Mouse (Mus musculus) small intestine, adult 2 months (tissue): ENCODE data around the gene Btg4. TPM values are rescaled to one million over a fixed set of nuclear protein-coding genes. Genes with fewer than 3 reads are reported as not detected.
"Not testable (repeated sequence)": the region's sequence is repeated elsewhere in the genome, so short reads cannot be mapped to it uniquely, and the experiment has no call there.

Experiments
- H3K27ac ChIP-seq: fragments of 200-500 bp; 2 replicates; pipeline ENCODE4 v1.5.1; 2012; ENCODE audit warnings: low read depth, low read length, control low read depth, inconsistent platforms; ENCODE audit not compliant: insufficient read depth
- H3K27me3 ChIP-seq: fragments of 200-500 bp; 2 replicates; pipeline ENCODE4 v1.6.1; 2012; ENCODE audit warnings: mild to moderate bottlenecking, moderate library complexity, low read length, inconsistent platforms; ENCODE audit not compliant: control insufficient read depth, insufficient read depth
- H3K36me3 ChIP-seq: fragments of 200-500 bp; 2 replicates; pipeline ENCODE4 v1.6.1; 2012; ENCODE audit warnings: mild to moderate bottlenecking, low read length, control low read depth, inconsistent platforms; ENCODE audit not compliant: control insufficient read depth, insufficient read depth
- H3K4me1 ChIP-seq: fragments of 200-500 bp; 2 replicates; pipeline ENCODE4 v1.6.1; 2012; ENCODE audit warnings: low read length, inconsistent platforms, mixed read lengths; ENCODE audit not compliant: control insufficient read depth, insufficient read depth, insufficient read length
- H3K4me3 ChIP-seq: fragments of 200-500 bp; 2 replicates; pipeline ENCODE4 v1.5.1; 2012; ENCODE audit warnings: low read depth, mild to moderate bottlenecking, control low read depth, inconsistent platforms, low read length, moderate library complexity
- CTCF ChIP-seq: fragments of 200-500 bp; IDR thresholded peaks from 2 replicates; pipeline ENCODE4 v1.5.1; 2012; ENCODE audit warnings: low read depth, mild to moderate bottlenecking, control low read depth, inconsistent platforms, low read length, moderate library complexity, mixed read lengths; ENCODE audit not compliant: insufficient replicate concordance, insufficient read length; ENCODE audit errors: extremely low read depth
- POLR2A ChIP-seq: fragments of 200-500 bp; IDR thresholded peaks from 2 replicates; pipeline ENCODE4 v1.6.1; 2012; ENCODE audit warnings: low read depth, mild to moderate bottlenecking, control low read depth, inconsistent platforms, low read length, moderate library complexity
- WGBS: fragments of 180-500 bp; shearing (Covaris S2); methylation state at CpG from one replicate; pipeline ENCODE4 v1.1.7; 2018; 5-methylcytosine and 5-hydroxymethylcytosine counted together
- polyA plus RNA-seq: library from polyadenylated mRNA; depleted of rRNA; stranded (reverse); fragments of >200 nt; gene quantifications from 2 replicates; pipeline ENCODE4 v1.2.3, GENCODE M21; 2012

The Btg4 gene
- polyA plus RNA-seq, 1 experiment = not detected

GRCm38 (mm10) chr9:51136985-51137384 lies 76.3 kb downstream of the Btg4 start:
- TF ChIP-seq CTCF (peak; percentile 40; the same call in 1 of the 2 replicates), POLR2A (no peak)
- Histone ChIP-seq H3K27ac (no peak overlapping the region), H3K36me3 (no peaks in the 10 kb centered on the region), H3K4me3 (no peak overlapping the region), H3K27me3 (no peaks in the 10 kb centered on the region), H3K4me1 (no peaks in the 10 kb centered on the region)
- 73% methylated on average over 3 of the region's 3 CpGs for WGBS

GRCm38 (mm10) chr9:51137432-51137831 lies 76.7 kb downstream of the Btg4 start:
- no peak for TF ChIP-seq POLR2A
- TF ChIP-seq CTCF = no peak
- Histone ChIP-seq H3K36me3 (no peaks in the 10 kb centered on the region), H3K4me1 (no peaks in the 10 kb centered on the region), H3K27ac (no peak overlapping the region), H3K27me3 (no peaks in the 10 kb centered on the region), H3K4me3 (no peak overlapping the region)
- WGBS = 66% methylated on average over 4 of the region's 4 CpGs

- no peaks in the 10 kb centered on the region for H3K4me1 ChIP-seq
- no peak for TF ChIP-seq CTCF
- no peak for TF ChIP-seq POLR2A
- no peak overlapping the region for H3K4me3 ChIP-seq
- no peak overlapping the region for H3K27ac ChIP-seq
- no peaks in the 10 kb centered on the region for H3K36me3 ChIP-seq
- H3K27me3 ChIP-seq = no peaks in the 10 kb centered on the region
- 91% methylated on average over 1 of the region's 1 CpGs for WGBS
Observed at GRCm38 (mm10) chr9:51137836-51138235, 77.1 kb downstream of the Btg4 start.

DNA sequence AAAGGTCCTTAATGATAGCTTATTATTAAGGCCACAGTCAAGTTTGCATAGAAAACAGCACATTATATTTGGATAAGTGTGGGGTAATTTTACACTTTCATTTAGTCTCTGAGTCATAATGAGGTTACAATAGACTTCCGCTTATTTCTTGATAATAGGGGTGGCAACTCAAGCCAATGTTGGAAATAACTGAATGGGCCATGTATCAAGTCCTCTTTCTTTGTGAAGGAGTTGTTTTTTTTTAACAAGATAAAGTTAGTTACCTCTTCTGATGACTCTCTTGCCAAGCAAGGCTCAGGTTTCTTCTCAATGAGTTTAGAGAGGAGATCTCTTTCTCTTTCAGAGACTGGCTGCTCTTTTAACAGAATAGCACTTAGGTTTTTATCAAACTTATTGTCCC lies 77.6 kb downstream of the Btg4 start:
- 80% methylated on average over 1 of the region's 1 CpGs for WGBS
- H3K27ac ChIP-seq = no peak overlapping the region
- no peaks in the 10 kb centered on the region for H3K4me1 ChIP-seq
- H3K36me3 ChIP-seq = no peaks in the 10 kb centered on the region
- H3K4me3 ChIP-seq = no peak overlapping the region
- H3K27me3 ChIP-seq = no peaks in the 10 kb centered on the region
- TF ChIP-seq CTCF (no peak), POLR2A (no peak)

DNA sequence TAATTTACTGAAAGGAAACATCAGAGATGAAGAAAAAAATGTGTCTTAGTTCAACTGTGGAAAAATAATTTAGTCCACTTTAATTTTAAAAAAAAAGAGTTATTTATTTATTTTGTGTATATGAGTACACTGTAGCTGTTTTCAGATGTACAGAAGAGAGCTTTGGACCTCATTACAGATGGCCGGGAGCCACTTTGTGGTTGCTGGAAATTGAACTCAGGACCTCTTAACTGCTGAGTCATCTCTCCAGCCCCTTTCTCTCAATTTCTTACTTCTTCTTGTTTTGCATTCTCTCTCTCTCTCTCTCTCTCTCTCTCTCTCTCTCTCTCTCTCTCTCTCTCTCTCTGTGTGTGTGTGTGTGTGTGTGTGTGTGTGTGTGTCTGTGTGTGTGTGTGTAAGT lies 78.7 kb downstream of the Btg4 start:
- H3K27ac ChIP-seq, H3K4me1 ChIP-seq, H3K27me3 ChIP-seq, H3K36me3 ChIP-seq, H3K4me3 ChIP-seq: not testable (repeated sequence)
- WGBS = 63% methylated on average over 1 of the region's 1 CpGs

GRCm38 (mm10) chr9:51140711-51141110 lies 80.0 kb downstream of the Btg4 start:
- Histone ChIP-seq H3K36me3 (no peaks in the 10 kb centered on the region), H3K27ac (no peak overlapping the region), H3K4me1 (no peaks in the 10 kb centered on the region), H3K27me3 (no peaks in the 10 kb centered on the region), H3K4me3 (no peak overlapping the region)
- no peak for TF ChIP-seq CTCF
- TF ChIP-seq POLR2A = no peak
- WGBS = 79% methylated on average over 3 of the region's 3 CpGs

- H3K4me1 ChIP-seq = no peaks in the 10 kb centered on the region
- H3K36me3 ChIP-seq = no peaks in the 10 kb centered on the region
- no peak overlapping the region for H3K27ac ChIP-seq
- H3K27me3 ChIP-seq = no peaks in the 10 kb centered on the region
- TF ChIP-seq POLR2A (no peak), CTCF (no peak)
- no peak overlapping the region for H3K4me3 ChIP-seq
- WGBS = 83% methylated on average over 1 of the region's 1 CpGs
Observed at GRCm38 (mm10) chr9:51143437-51143836, 82.7 kb downstream of the Btg4 start.

DNA sequence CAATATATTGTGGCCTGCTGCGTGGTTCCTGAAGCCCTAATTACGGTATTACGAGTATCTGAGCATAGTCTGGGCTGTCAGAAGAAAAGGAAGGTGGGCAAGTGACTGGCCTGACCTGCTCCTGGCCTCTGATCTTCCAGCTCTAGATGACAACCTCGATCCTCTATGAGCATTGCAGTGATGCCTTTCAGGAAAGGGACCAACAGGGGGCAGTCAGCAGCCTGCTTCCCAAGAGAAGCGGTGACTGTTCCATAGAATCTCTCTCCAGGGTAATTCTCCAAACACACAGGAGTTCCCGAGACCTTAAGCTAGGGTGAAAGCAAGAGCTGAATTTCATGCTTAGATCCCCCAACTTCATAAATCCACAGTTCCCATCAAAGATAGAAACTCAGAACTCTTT lies 83.5 kb downstream of the Btg4 start:
- Histone ChIP-seq H3K36me3 (no peaks in the 10 kb centered on the region), H3K4me1 (no peaks in the 10 kb centered on the region), H3K27ac (no peak overlapping the region), H3K4me3 (no peak overlapping the region), H3K27me3 (no peaks in the 10 kb centered on the region)
- no peak for TF ChIP-seq CTCF
- no peak for TF ChIP-seq POLR2A
- 73% methylated on average over 6 of the region's 6 CpGs for WGBS
